Mouse (Mus musculus): ENCODE results near the gene D130043K22Rik. TPM values are rescaled to one million over a fixed set of nuclear protein-coding genes. Genes with fewer than 3 reads are reported as not detected.

Gene D130043K22Rik
- polyA plus RNA-seq, 1 experiment from 2014 or later, result 0.82 TPM

DNA sequence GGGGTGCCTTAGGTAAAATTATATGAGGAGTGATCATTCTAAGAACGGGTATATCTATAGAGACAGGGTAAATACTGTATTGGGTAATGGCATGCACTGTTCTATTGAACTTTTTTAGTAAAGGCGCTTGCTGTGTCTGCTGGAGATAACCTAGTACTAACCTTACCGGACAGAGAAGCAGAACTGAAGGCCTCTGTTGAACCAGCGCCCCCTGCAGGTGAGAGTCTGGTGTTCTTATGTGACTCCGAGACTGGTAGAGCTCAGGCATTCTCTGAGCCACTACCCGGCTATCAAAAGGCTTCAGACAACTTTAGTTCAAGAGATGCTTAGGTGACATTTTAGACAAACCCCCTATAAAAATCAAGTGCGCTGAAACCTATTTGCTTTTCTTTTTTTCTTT, 17.6 kb downstream of the D130043K22Rik start:
- Histone ChIP-seq H3K9ac (ENCODE audit: low read depth, low read length) (no peak overlapping the region), H3K4me1 (replicated peaks; ENCODE audit: insufficient read depth, low read length) (no peaks in the 10 kb centered on the region; the same call in 1 of the 2 replicates), H3K4me3 (replicated peaks; ENCODE audit: low read depth, low read length) (no peak overlapping the region), H3K27me3 (ENCODE audit: insufficient read depth, low read length) (no peaks in the 10 kb centered on the region), H3K36me3 (ENCODE audit: insufficient read depth, low read length) (no peaks in the 10 kb centered on the region), H3K4me2 (ENCODE audit: low read length) (no peak overlapping the region), H3K27ac (no peak overlapping the region), H3K9me3 (replicated peaks; ENCODE audit: low read length) (no peaks in the 10 kb centered on the region)
- ATAC-seq (replicated peaks; ENCODE audit: low FRiP score, low read depth) (no peak), DNase-seq (ENCODE audit: low spot score) (peak; percentile 38)
- 68% methylated on average over 7 of the region's 7 CpGs for WGBS
- peak; percentile 58 for TF ChIP-seq CTCF (IDR thresholded peaks at IDR 0.05; ENCODE audit: low read depth)

- WGBS, result 37% methylated on average over 9 of the region's 9 CpGs
- no peak overlapping the region for H3K27ac ChIP-seq
- no peaks in the 10 kb centered on the region for H3K27me3 ChIP-seq (ENCODE audit: insufficient read depth, low read length)
- no peaks in the 10 kb centered on the region for H3K9me3 ChIP-seq (replicated peaks; ENCODE audit: low read length)
- no peak overlapping the region for H3K4me3 ChIP-seq (replicated peaks; ENCODE audit: low read depth, low read length)
- TF ChIP-seq CTCF (IDR thresholded peaks at IDR 0.05; ENCODE audit: low read depth), result no peak
- peak; percentile 59 for DNase-seq (ENCODE audit: low spot score)
- H3K36me3 ChIP-seq (ENCODE audit: insufficient read depth, low read length), result no peaks in the 10 kb centered on the region
- H3K9ac ChIP-seq (ENCODE audit: low read depth, low read length), result no peak overlapping the region
- no peaks in the 10 kb centered on the region; the same call in 1 of the 2 replicates for H3K4me1 ChIP-seq (replicated peaks; ENCODE audit: insufficient read depth, low read length)
- H3K4me2 ChIP-seq (ENCODE audit: low read length), result no peak overlapping the region
- peak; percentile 59; the same call in 1 of the 2 replicates for ATAC-seq (replicated peaks; ENCODE audit: low FRiP score, low read depth)
Observed at GRCm38 (mm10) chr13:24866430-24867402, 21.8 kb downstream of the D130043K22Rik start.

DNA sequence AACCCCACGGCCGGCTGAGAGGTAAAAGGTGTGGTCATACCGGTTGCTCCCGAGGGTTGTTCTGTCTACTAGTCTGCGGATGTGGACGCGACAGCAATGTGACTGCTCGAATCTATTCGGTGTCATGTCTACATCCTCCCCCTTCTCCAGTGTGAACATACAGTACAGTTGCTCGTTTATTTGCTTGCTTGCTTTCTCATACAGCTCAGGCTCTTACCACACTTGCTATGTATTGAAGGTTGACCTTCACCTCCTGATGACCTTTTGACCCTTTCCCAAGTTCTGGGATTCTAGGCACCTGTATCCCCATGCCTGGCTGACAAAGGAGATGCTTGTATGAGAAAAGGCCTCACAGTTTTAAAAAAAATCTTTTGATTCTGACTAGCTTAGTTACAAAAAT, 22.9 kb downstream of the D130043K22Rik start:
- no peak overlapping the region for H3K27ac ChIP-seq
- no peaks in the 10 kb centered on the region for H3K4me1 ChIP-seq (replicated peaks; ENCODE audit: insufficient read depth, low read length)
- H3K4me2 ChIP-seq (ENCODE audit: low read length), result no peak overlapping the region
- no peak overlapping the region for H3K9ac ChIP-seq (ENCODE audit: low read depth, low read length)
- H3K4me3 ChIP-seq (replicated peaks; ENCODE audit: low read depth, low read length), result no peak overlapping the region
- no peak for TF ChIP-seq CTCF (IDR thresholded peaks at IDR 0.05; ENCODE audit: low read depth)
- DNase-seq (ENCODE audit: low spot score), result no peak
- no peak for ATAC-seq (replicated peaks; ENCODE audit: low FRiP score, low read depth)
- H3K36me3 ChIP-seq (ENCODE audit: insufficient read depth, low read length), result no peaks in the 10 kb centered on the region
- 69% methylated on average over 10 of the region's 10 CpGs for WGBS
- no peaks in the 10 kb centered on the region for H3K27me3 ChIP-seq (ENCODE audit: insufficient read depth, low read length)
- H3K9me3 ChIP-seq (replicated peaks; ENCODE audit: low read length), result no peaks in the 10 kb centered on the region

- no peak overlapping the region for H3K27ac ChIP-seq
- H3K9me3 ChIP-seq (replicated peaks; ENCODE audit: low read length), result no peaks in the 10 kb centered on the region
- no peak overlapping the region for H3K4me2 ChIP-seq (ENCODE audit: low read length)
- WGBS, result 60% methylated on average over 7 of the region's 7 CpGs
- H3K27me3 ChIP-seq (ENCODE audit: insufficient read depth, low read length), result no peaks in the 10 kb centered on the region
- ATAC-seq (replicated peaks; ENCODE audit: low FRiP score, low read depth), result peak; percentile 54; the same call in 1 of the 2 replicates
- no peaks in the 10 kb centered on the region for H3K36me3 ChIP-seq (ENCODE audit: insufficient read depth, low read length)
- no peak for TF ChIP-seq CTCF (IDR thresholded peaks at IDR 0.05; ENCODE audit: low read depth)
- no peaks in the 10 kb centered on the region for H3K4me1 ChIP-seq (replicated peaks; ENCODE audit: insufficient read depth, low read length)
- DNase-seq (ENCODE audit: low spot score), result no peak
- no peak overlapping the region for H3K9ac ChIP-seq (ENCODE audit: low read depth, low read length)
- no peak overlapping the region for H3K4me3 ChIP-seq (replicated peaks; ENCODE audit: low read depth, low read length)
Observed at GRCm38 (mm10) chr13:24868233-24868632, 23.3 kb downstream of the D130043K22Rik start.

DNA sequence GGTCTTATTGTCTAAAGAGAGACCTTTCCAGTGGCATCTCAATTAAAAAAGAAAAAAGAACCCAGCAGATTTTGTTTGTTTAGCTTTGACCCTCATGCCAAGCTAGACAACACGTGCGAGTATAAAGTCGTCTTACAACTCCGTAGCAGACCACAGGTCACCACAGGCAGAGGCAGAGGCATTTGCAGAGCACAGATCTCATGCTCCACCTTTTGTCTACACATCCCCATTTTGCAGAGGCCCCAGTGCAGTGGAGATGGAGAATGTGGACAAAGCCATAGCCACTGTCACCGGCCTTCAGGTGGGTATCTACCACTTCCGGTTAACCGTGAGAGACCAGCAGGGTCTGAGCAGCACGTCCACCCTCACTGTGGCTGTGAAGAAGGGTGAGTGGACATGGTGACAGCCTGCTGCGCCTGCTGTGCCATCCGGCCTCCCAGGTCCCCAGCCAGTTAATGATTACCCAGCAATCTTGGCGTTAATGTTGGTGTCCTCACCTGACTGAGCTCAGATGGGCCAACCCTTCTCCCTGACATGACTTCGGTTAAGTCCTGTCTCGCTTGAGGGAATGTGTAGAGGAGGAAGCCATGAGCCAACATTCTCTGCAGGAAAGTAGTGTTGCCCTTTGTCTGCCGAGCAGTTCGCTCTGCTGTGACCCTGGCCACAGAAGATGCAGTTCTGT, 34.6 kb downstream of the D130043K22Rik start:
- Histone ChIP-seq H3K36me3 (ENCODE audit: insufficient read depth, low read length) (no peaks in the 10 kb centered on the region), H3K4me1 (replicated peaks; ENCODE audit: insufficient read depth, low read length) (no peaks in the 10 kb centered on the region), H3K4me3 (replicated peaks; ENCODE audit: low read depth, low read length) (no peak overlapping the region), H3K27ac (peak overlapping the region; percentile 66), H3K4me2 (ENCODE audit: low read length) (no peak overlapping the region), H3K9ac (ENCODE audit: low read depth, low read length) (no peak overlapping the region), H3K27me3 (ENCODE audit: insufficient read depth, low read length) (no peaks in the 10 kb centered on the region), H3K9me3 (replicated peaks; ENCODE audit: low read length) (no peaks in the 10 kb centered on the region)
- peak; percentile 95 for ATAC-seq (replicated peaks; ENCODE audit: low FRiP score, low read depth)
- WGBS, result 61% methylated on average over 15 of the region's 15 CpGs
- DNase-seq (ENCODE audit: low spot score), result peak; percentile 50
- TF ChIP-seq CTCF (IDR thresholded peaks at IDR 0.05; ENCODE audit: low read depth), result no peak

GRCm38 (mm10) chr13:24880208-24880607, 35.3 kb downstream of the D130043K22Rik start:
- H3K27ac ChIP-seq, result peak overlapping the region; percentile 66; the same call in 1 of the 2 replicates
- TF ChIP-seq CTCF (IDR thresholded peaks at IDR 0.05; ENCODE audit: low read depth), result no peak
- 71% methylated on average over 6 of the region's 6 CpGs for WGBS

More at GRCm38 (mm10) chr13:24880208-24880607, 35.3 kb downstream of the D130043K22Rik start:
- Histone ChIP-seq H3K36me3 (ENCODE audit: insufficient read depth, low read length) (no peaks in the 10 kb centered on the region), H3K4me3 (replicated peaks; ENCODE audit: low read depth, low read length) (no peak overlapping the region), H3K27me3 (ENCODE audit: insufficient read depth, low read length) (no peaks in the 10 kb centered on the region), H3K4me2 (ENCODE audit: low read length) (no peak overlapping the region), H3K9ac (ENCODE audit: low read depth, low read length) (no peak overlapping the region), H3K9me3 (replicated peaks; ENCODE audit: low read length) (no peaks in the 10 kb centered on the region), H3K4me1 (replicated peaks; ENCODE audit: insufficient read depth, low read length) (no peaks in the 10 kb centered on the region)
- no peak for DNase-seq (ENCODE audit: low spot score)
- no peak for ATAC-seq (replicated peaks; ENCODE audit: low FRiP score, low read depth)

All from kidney, postnatal 0 days (tissue).